Mouse (Mus musculus) CH12.LX (cell line): ENCODE measurements around the gene Ptpn5. TPM values are rescaled to one million over a fixed set of nuclear protein-coding genes. Genes with fewer than 3 reads are reported as not detected.
A peak's percentile ranks its signal among the peaks of the same experiment; 100 is the strongest.

ENCODE experiments used
- DNase-seq: peaks from one replicate; pipeline ENCODE4 v3.0.0-alpha.2; 2013; ENCODE audit errors: extremely low read depth
- H3K27ac ChIP-seq: 2 replicates; pipeline ENCODE4 v1.5.1; 2012; ENCODE audit warnings: low read depth, mild to moderate bottlenecking, control low read depth, moderate library complexity; ENCODE audit not compliant: insufficient read depth
- H3K27me3 ChIP-seq: replicated peaks from 2 replicates; pipeline ENCODE3; 2012; ENCODE audit warnings: inconsistent platforms
- H3K36me3 ChIP-seq, 2 experiments: replicated peaks in 1 of 2; 2 replicates each; pipeline versions ENCODE3 to v1.6.1; 2012; ENCODE audit warnings: inconsistent platforms in 1 of 2, low read length in 1 of 2, mild to moderate bottlenecking in 1 of 2, mixed read lengths in 1 of 2, moderate library complexity in 1 of 2; ENCODE audit not compliant: control insufficient read depth in 1 of 2, insufficient read depth in 1 of 2
- H3K4me1 ChIP-seq, 2 experiments: 2 replicates each; pipeline ENCODE4 v1.6.1; 2012; ENCODE audit warnings: inconsistent platforms in 1 of 2, moderate library complexity in 1 of 2; ENCODE audit not compliant: insufficient read depth in 2 of 2, control insufficient read depth in 1 of 2
- H3K4me2 ChIP-seq: 2 replicates; pipeline ENCODE4 v1.6.1; 2012; ENCODE audit warnings: low read depth, mild to moderate bottlenecking, control low read depth; ENCODE audit not compliant: poor library complexity, insufficient read depth, severe bottlenecking
- H3K4me3 ChIP-seq, 3 experiments: fragments of 150-350 bp in 1 of 3; sonication (generic) in 1 of 3; replicated peaks in 1 of 3; 2 replicates each; pipeline versions ENCODE3 to v1.5.1; 2011 to 2012; ENCODE audit warnings: low read depth in 2 of 3, low read length in 2 of 3, mild to moderate bottlenecking in 2 of 3, moderate library complexity in 2 of 3, control low read depth in 1 of 3, improper control_type of control experiment in 1 of 3, inconsistent platforms in 1 of 3, mixed read lengths in 1 of 3; ENCODE audit not compliant: poor library complexity in 1 of 3
- H3K79me2 ChIP-seq: replicated peaks from 2 replicates; pipeline ENCODE4 v1.6.1; 2012; ENCODE audit warnings: mild to moderate bottlenecking, moderate library complexity; ENCODE audit not compliant: control insufficient read depth, poor library complexity, insufficient read depth, severe bottlenecking; ENCODE audit errors: extremely low read depth
- H3K9ac ChIP-seq: 2 replicates; pipeline ENCODE4 v1.6.1; 2012; ENCODE audit warnings: low read depth, mild to moderate bottlenecking, control low read depth, moderate library complexity; ENCODE audit not compliant: insufficient read depth
- H3K9me3 ChIP-seq: replicated peaks from 2 replicates; pipeline ENCODE3; 2012; ENCODE audit warnings: low read length, inconsistent platforms, mixed read lengths
- BHLHE40 ChIP-seq: IDR thresholded peaks from 2 replicates; pipeline ENCODE4 v1.6.1; 2011; ENCODE audit warnings: mild to moderate bottlenecking, low read depth, low read length, improper control_type of control experiment
- CHD1 ChIP-seq: IDR thresholded peaks from 2 replicates; pipeline ENCODE4 v1.6.1; 2012; ENCODE audit warnings: low read depth, low read length, improper control_type of control experiment, inconsistent platforms
- EP300 ChIP-seq: IDR thresholded peaks from 2 replicates; pipeline ENCODE4 v1.6.1; 2011; ENCODE audit warnings: low read length, improper control_type of control experiment
- HCFC1 ChIP-seq: IDR thresholded peaks from 2 replicates; pipeline ENCODE4 v1.6.1; 2012; ENCODE audit warnings: low read depth, mild to moderate bottlenecking, inconsistent platforms, low read length, improper control_type of control experiment
- JUN ChIP-seq: IDR thresholded peaks from 2 replicates; pipeline ENCODE4 v1.6.1; 2011; ENCODE audit warnings: low read depth, mild to moderate bottlenecking, low read length, improper control_type of control experiment, moderate library complexity; ENCODE audit not compliant: insufficient read depth
- KAT2A ChIP-seq: IDR thresholded peaks from 2 replicates; pipeline ENCODE4 v1.6.1; 2012; ENCODE audit warnings: low read length, improper control_type of control experiment, inconsistent platforms; ENCODE audit not compliant: insufficient replicate concordance
- MAFK ChIP-seq: IDR thresholded peaks from 2 replicates; pipeline ENCODE4 v1.6.1; 2011; ENCODE audit warnings: low read length, improper control_type of control experiment; ENCODE audit not compliant: insufficient replicate concordance
- NELFE ChIP-seq: IDR thresholded peaks from 2 replicates; pipeline ENCODE4 v1.6.1; 2011; ENCODE audit warnings: low read depth, low read length, improper control_type of control experiment
- PAX5 ChIP-seq: IDR thresholded peaks from 2 replicates; pipeline ENCODE4 v1.6.1; 2012; ENCODE audit warnings: low read length, inconsistent platforms, mixed read lengths
- POLR2AphosphoS2 ChIP-seq: IDR thresholded peaks from 2 replicates; pipeline ENCODE4 v1.6.1; 2011; ENCODE audit warnings: low read depth, low read length, improper control_type of control experiment
- USF1 ChIP-seq: IDR thresholded peaks from 2 replicates; pipeline ENCODE4 v1.6.1; 2014; ENCODE audit warnings: low read depth, mild to moderate bottlenecking, inconsistent platforms, low read length, improper control_type of control experiment
- ZC3H11A ChIP-seq: IDR thresholded peaks from 2 replicates; pipeline ENCODE4 v1.6.1; 2012; ENCODE audit warnings: low read depth, mild to moderate bottlenecking, inconsistent platforms, low read length, improper control_type of control experiment
- ZMIZ1 ChIP-seq: IDR thresholded peaks from 2 replicates; pipeline ENCODE4 v1.6.1; 2012; ENCODE audit warnings: low read depth, mild to moderate bottlenecking, inconsistent platforms, low read length, improper control_type of control experiment
- ZNF384 ChIP-seq: IDR thresholded peaks from 2 replicates; pipeline ENCODE4 v1.6.1; 2012; ENCODE audit warnings: low read depth, low read length, improper control_type of control experiment, inconsistent platforms
- dilution Hi-C: fragments of 300-500 bp; cut with MboI; formaldehyde crosslinking; loops from 2 replicates; pipeline ENCODE4 v1.14.3; 2020; ENCODE audit warnings: low sequenced_read_pairs; ENCODE audit not compliant: extremely low pct_unique_long_range_greater_than_20kb, extremely low pct_ligation_motif_present
- in situ Hi-C: fragments of 300-500 bp; cut with MboI; formaldehyde crosslinking; loops from 3 replicates; pipeline ENCODE4 v1.14.3; 2019; ENCODE audit warnings: low sequenced_read_pairs, low pct_ligation_motif_present, low pct_unique_long_range_greater_than_20kb, mixed read lengths
- polyA plus RNA-seq: library from polyadenylated mRNA; unstranded; fragments of >175 nt; gene quantifications from 2 replicates; pipeline ENCODE4 v1.2.1, GENCODE M21; 2012; ENCODE audit warnings: low read depth; ENCODE audit not compliant: insufficient read length
- total RNA-seq, 2 experiments: library from RNA; depleted of rRNA; stranded (reverse); fragments of 300-350 nt in 1 of 2; fragments of >200 nt in 1 of 2; gene quantifications; 2 replicates each; pipeline ENCODE4 v1.2.3; 2012 to 2014

The Ptpn5 gene
- total RNA-seq (2012; rRNA removed) (1.6 and 1.9 TPM in 2 replicates), total RNA-seq (2014; rRNA removed) (0.90 TPM in 2 replicates), polyA plus RNA-seq (3.0 and 3.4 TPM in 2 replicates)

DNA sequence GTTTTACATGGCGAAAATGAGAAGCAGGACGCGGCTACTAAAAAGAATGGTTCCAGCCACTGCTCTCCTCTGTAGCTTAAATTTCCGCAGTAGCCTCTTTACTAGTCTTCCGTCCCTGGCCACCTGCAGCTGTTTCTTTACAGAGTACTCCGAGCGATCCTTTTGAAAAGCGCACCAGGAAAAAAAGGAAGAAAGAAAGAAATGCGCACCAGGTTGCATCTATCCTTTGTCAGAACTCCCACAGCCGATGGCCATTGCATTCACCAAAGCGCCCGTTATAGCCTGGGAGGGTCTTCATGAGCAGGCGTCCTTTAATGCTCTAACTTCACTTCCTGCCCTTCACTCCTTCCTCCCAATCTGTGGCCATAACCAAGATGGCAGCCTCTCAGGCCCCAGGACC is at the start of gene Ptpn5:
Gene Ptpn5 (minus strand): TSS at position 354 of the 400 bp plus-strand sequence.
- Histone ChIP-seq H3K27me3 (no peaks in the 10 kb centered on the region), H3K9me3 (peaks cover 2% of the 10 kb centered on the region), H3K4me2 (peak within 1 kb of the TSS; percentile 89), H3K27ac (no peak within 1 kb of the TSS), H3K4me1 (peaks cover 0 to 3% of the 10 kb centered on the region in 2 experiments; a peak in 2 of 4 replicates), H3K4me3 (peak within 1 kb of the TSS in 2 of 3 experiments; percentile 10 to 53), H3K79me2 (no peaks in the 10 kb centered on the region), H3K9ac (peak within 1 kb of the TSS; percentile 23; the same call in 1 of the 2 replicates), H3K36me3 (no peaks in the 10 kb centered on the region)
- dilution Hi-C loops (no loop called here), in situ Hi-C loops (no loop called here)
- DNase-seq = no peak
- TF ChIP-seq ZC3H11A = no peak
- TF ChIP-seq BHLHE40 = no peak
- no peak for TF ChIP-seq MAFK
- TF ChIP-seq HCFC1 = no peak
- no peak for TF ChIP-seq ZMIZ1

DNA sequence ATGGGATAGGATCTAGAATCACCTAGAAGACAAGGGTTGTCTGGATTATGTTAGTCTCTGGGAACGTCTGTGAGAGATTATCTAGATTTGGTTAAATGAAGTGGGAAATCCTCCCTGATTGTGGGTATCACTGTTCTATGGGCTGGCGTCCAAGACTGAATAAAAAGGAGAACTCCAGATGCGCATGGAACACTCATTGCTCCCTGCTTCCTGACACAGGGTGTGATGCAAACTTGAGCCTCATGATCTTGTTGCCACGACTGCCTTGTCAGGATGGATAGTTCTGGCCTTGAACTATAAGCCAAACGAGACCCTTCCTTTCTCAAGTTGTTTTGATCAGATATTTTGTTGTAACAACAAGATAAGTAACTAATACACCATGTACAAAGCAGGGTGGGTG is 37.3 kb upstream of the Ptpn5 start:
- H3K36me3 ChIP-seq = no peaks in the 10 kb centered on the region
- H3K4me2 ChIP-seq = no peak overlapping the region
- in situ Hi-C loops = no loop called here
- H3K4me3 ChIP-seq = no peak overlapping the region
- H3K27ac ChIP-seq = no peak overlapping the region
- H3K9ac ChIP-seq = no peak overlapping the region
- dilution Hi-C loops = no loop called here
- peaks cover 48% of the 10 kb centered on the region for H3K27me3 ChIP-seq
- no peaks in the 10 kb centered on the region for H3K4me1 ChIP-seq
- no peak for DNase-seq
- H3K79me2 ChIP-seq = no peaks in the 10 kb centered on the region
- TF ChIP-seq JUN = no peak
- TF ChIP-seq CHD1 = no peak
- TF ChIP-seq PAX5 = no peak
- TF ChIP-seq USF1 = no peak
- no peaks in the 10 kb centered on the region for H3K9me3 ChIP-seq

DNA sequence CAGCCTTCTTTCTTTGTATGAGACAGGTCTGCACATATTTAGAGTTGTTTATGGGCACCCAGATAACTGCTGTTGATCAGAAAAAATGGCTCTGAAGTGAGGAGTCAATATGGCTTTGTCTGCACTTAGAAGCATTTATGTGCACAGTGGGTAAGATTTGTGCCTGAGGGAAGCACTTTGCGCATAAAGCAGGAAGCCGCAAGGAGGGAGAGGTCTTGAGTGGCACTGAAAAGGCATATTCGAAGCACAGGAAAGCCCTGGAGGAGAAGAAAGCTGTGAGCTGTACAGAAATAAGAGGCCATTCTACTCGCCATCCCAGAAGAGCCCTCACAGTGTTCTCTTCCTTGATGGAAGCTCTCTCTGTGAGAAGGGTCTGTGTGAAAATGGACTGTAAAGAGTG is 31.5 kb upstream of the Ptpn5 start:
- Histone ChIP-seq H3K4me3 (no peak overlapping the region), H3K9ac (no peak overlapping the region)
- TF ChIP-seq POLR2AphosphoS2 (no peak), EP300 (no peak), ZNF384 (no peak), NELFE (no peak), CHD1 (no peak), KAT2A (no peak)
- TF ChIP-seq, all 38 proteins: peak for 0
- no peak overlapping the region for H3K4me2 ChIP-seq
- peaks cover 78% of the 10 kb centered on the region for H3K27me3 ChIP-seq
- H3K79me2 ChIP-seq = no peaks in the 10 kb centered on the region
- dilution Hi-C loops (no loop called here), in situ Hi-C loops (no loop called here)
- H3K36me3 ChIP-seq = no peaks in the 10 kb centered on the region
- no peaks in the 10 kb centered on the region for H3K9me3 ChIP-seq
- no peak overlapping the region for H3K27ac ChIP-seq
- DNase-seq = no peak
- H3K4me1 ChIP-seq = no peaks in the 10 kb centered on the region
